Mouse (Mus musculus) megakaryocyte, embryonic 14.5 days (primary cell): ENCODE data around the gene Klhl33.

ENCODE experiments used
- FLI1 ChIP-seq: IDR thresholded peaks from 2 replicates; pipeline ENCODE4 v1.6.1; 2012; ENCODE audit warnings: low read length, inconsistent platforms, mixed read lengths
- GATA1 ChIP-seq: IDR thresholded peaks from 3 replicates; pipeline ENCODE4 v1.6.1; 2012; ENCODE audit warnings: mixed read lengths, low read length, inconsistent platforms, borderline replicate concordance

DNA sequence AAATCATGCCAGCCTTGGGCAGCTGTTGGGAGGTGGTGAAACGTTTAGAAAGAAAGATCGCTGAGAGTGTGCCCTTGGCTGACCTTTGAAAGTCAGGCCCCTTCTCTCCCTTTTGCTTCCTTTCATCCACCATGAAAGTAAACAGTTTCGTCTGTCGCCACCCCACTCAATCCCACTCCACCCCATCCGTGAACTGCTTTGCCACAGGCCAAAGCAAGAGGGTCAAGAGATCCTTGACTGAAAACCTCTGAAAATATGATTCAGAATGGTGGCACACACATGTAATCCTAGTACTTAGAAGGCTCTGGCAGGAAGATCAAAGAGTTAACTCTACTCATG lies 26.5 kb downstream of the Klhl33 start:
- TF ChIP-seq GATA1 (no peak), FLI1 (no peak)
